In the genomic region with DNA sequence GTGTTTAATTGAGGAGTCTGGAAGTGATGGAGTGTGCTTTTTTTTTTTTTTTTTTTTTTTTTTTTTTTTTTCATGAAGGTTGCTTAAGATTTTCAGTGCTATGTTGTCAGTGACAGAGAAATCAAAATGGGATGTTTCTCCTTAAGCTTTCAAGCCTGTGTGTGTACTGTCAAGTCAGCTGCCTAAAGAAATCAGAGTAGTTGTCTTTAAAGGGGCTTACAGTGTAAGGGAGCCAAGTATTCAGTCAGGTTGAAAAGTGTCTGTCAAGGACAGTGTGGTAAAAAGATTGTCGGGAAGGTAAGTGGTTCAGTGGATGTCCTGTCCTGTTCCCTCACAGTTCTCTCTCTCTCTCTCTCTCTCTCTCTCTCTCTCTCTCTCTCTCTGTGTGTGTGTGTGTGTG, we compare ENCODE assay signal across 37 mouse cellular contexts. TPM values are rescaled to one million over a fixed set of nuclear protein-coding genes. Genes with fewer than 3 reads are reported as not detected.
DNase-seq lines count a peak whose midpoint lies in the region; ATAC-seq and TF ChIP-seq lines count a peak whose summit lies in the region.
"Had no signal": no experiment of that assay in that cellular context is flagged by ENCODE, and none has a peak within 500 bp of the region (broad histone marks: within the 10 kb centered on the region; RNA-seq: fewer than 3 reads in every experiment).

No protein-coding gene starts in this region.

- H3K9me3 ChIP-seq in hindbrain, postnatal 0 days (ENCODE audit: low read length) = no peaks in the 10 kb centered on the region
- no peaks in the 10 kb centered on the region for H3K9me3 ChIP-seq in hindbrain, embryonic 10.5 days
- H3K9me3 ChIP-seq in ES-Bruce4 (replicated peaks; ENCODE audit: control insufficient read depth, insufficient read depth, low read length, poor library complexity, severe bottlenecking) = no peaks in the 10 kb centered on the region
- no peaks in the 10 kb centered on the region for H3K9me3 ChIP-seq in midbrain, postnatal 0 days (ENCODE audit: low read length)
- H3K9me3 ChIP-seq: embryonic facial prominence, embryonic 12.5 days; forebrain, embryonic 15.5 days; limb, embryonic 12.5 days; liver, embryonic 15.5 days; midbrain, embryonic 12.5 days; stomach, embryonic 15.5 days had no signal

- no peak overlapping the region for H3K27ac ChIP-seq in hindbrain, postnatal 0 days
- no peak overlapping the region for H3K27ac ChIP-seq in hindbrain, embryonic 10.5 days
- H3K27ac ChIP-seq in ES-Bruce4 (ENCODE audit: insufficient read depth, low read length) = peak overlapping the region; percentile 14; the same call in 1 of the 2 replicates
- H3K27ac ChIP-seq in cortical plate, adult 2 months (ENCODE audit: insufficient read depth, low read length) = no peak overlapping the region
- no peak overlapping the region for H3K27ac ChIP-seq in midbrain, postnatal 0 days (ENCODE audit: low read depth, low read length)
- H3K27ac ChIP-seq: embryonic facial prominence, embryonic 12.5 days; forebrain, embryonic 15.5 days; gastrocnemius, adult 2 months; heart, adult 2 months; left cerebral cortex, adult 2 months; limb, embryonic 12.5 days; liver, embryonic 15.5 days; midbrain, embryonic 12.5 days; stomach, embryonic 15.5 days had no signal

- H3K4me1 ChIP-seq in hindbrain, postnatal 0 days (ENCODE audit: insufficient read depth, low read length) = no peaks in the 10 kb centered on the region
- peaks cover 10% of the 10 kb centered on the region; the same call in 1 of the 2 replicates for H3K4me1 ChIP-seq in hindbrain, embryonic 10.5 days (replicated peaks)
- H3K4me1 ChIP-seq in ES-Bruce4 (ENCODE audit: control insufficient read depth, insufficient read depth, low read length) = peaks cover 5% of the 10 kb centered on the region
- H3K4me1 ChIP-seq in cortical plate, adult 2 months (ENCODE audit: control insufficient read depth, insufficient read depth, low read length) = no peaks in the 10 kb centered on the region; the same call in none of the 2 replicates
- H3K4me1 ChIP-seq in midbrain, postnatal 0 days (ENCODE audit: insufficient read depth, low read length) = peaks cover 4% of the 10 kb centered on the region; the same call in 1 of the 2 replicates
- H3K4me1 ChIP-seq: embryonic facial prominence, embryonic 12.5 days had no signal

- TF ChIP-seq CTCF in hindbrain, postnatal 0 days (IDR thresholded peaks at IDR 0.05; ENCODE audit: low read depth) = no peak
- no peak for TF ChIP-seq CTCF in ES-Bruce4 (IDR thresholded peaks at IDR 0.05; ENCODE audit: low read depth, low read length)
- no peak for TF ChIP-seq CTCF in cortical plate, adult 2 months (IDR thresholded peaks at IDR 0.05; ENCODE audit: extremely low read depth, insufficient read depth, low read length)
- no peak for TF ChIP-seq CTCF in midbrain, postnatal 0 days (IDR thresholded peaks at IDR 0.05)

- H3K4me3 ChIP-seq in hindbrain, postnatal 0 days (ENCODE audit: low read length) = no peak overlapping the region
- no peak overlapping the region for H3K4me3 ChIP-seq in hindbrain, embryonic 10.5 days
- H3K4me3 ChIP-seq in ES-Bruce4 (ENCODE audit: low read depth, low read length) = no peak overlapping the region
- H3K4me3 ChIP-seq in cortical plate, adult 2 months (ENCODE audit: insufficient read depth, low read length) = peak overlapping the region; percentile 18; the same call in 1 of the 2 replicates
- peak overlapping the region; percentile 91; the same call in 1 of the 2 replicates for H3K4me3 ChIP-seq in midbrain, postnatal 0 days (ENCODE audit: low read depth, low read length)
- H3K4me3 ChIP-seq: embryonic facial prominence, embryonic 12.5 days; forebrain, embryonic 15.5 days; gastrocnemius, adult 2 months; heart, adult 2 months; limb, embryonic 12.5 days; liver, embryonic 15.5 days; midbrain, embryonic 12.5 days; myocyte; stomach, embryonic 15.5 days had no signal

- no peaks in the 10 kb centered on the region for H3K36me3 ChIP-seq in hindbrain, postnatal 0 days (ENCODE audit: insufficient read depth, low read length)
- no peaks in the 10 kb centered on the region for H3K36me3 ChIP-seq in hindbrain, embryonic 10.5 days
- no peaks in the 10 kb centered on the region; the same call in 1 of the 2 replicates for H3K36me3 ChIP-seq in ES-Bruce4 (ENCODE audit: control insufficient read depth, insufficient read depth, low read length, poor library complexity, severe bottlenecking)
- H3K36me3 ChIP-seq in midbrain, postnatal 0 days (ENCODE audit: insufficient read depth, low read length) = no peaks in the 10 kb centered on the region
- H3K36me3 ChIP-seq: embryonic facial prominence, embryonic 12.5 days; forebrain, embryonic 15.5 days; limb, embryonic 12.5 days; liver, embryonic 15.5 days; midbrain, embryonic 12.5 days; stomach, embryonic 15.5 days had no signal

- no peaks in the 10 kb centered on the region for H3K27me3 ChIP-seq in hindbrain, postnatal 0 days (ENCODE audit: insufficient read depth, low read length)
- peaks cover 14% of the 10 kb centered on the region for H3K27me3 ChIP-seq in hindbrain, embryonic 10.5 days (ENCODE audit: insufficient read depth, poor library complexity, severe bottlenecking)
- no peaks in the 10 kb centered on the region for H3K27me3 ChIP-seq in ES-Bruce4 (ENCODE audit: control insufficient read depth, insufficient read depth, low read length, poor library complexity, severe bottlenecking)
- H3K27me3 ChIP-seq in midbrain, postnatal 0 days (ENCODE audit: insufficient read depth, low read length) = no peaks in the 10 kb centered on the region
- H3K27me3 ChIP-seq: CH12.LX; stomach, embryonic 15.5 days had no signal

- 33% methylated on average over 1 of the region's 1 CpGs for WGBS in hindbrain, postnatal 0 days
- 74% methylated on average over 1 of the region's 1 CpGs for WGBS in hindbrain, embryonic 10.5 days
- WGBS in midbrain, postnatal 0 days = 40% methylated on average over 1 of the region's 1 CpGs

- no peak for ATAC-seq in hindbrain, postnatal 0 days
- no peak for ATAC-seq in midbrain, postnatal 0 days (ENCODE audit: low FRiP score)
- ATAC-seq: forebrain, embryonic 15.5 days; intestine, postnatal 0 days had no signal

- H3K9ac ChIP-seq in hindbrain, postnatal 0 days (replicated peaks; ENCODE audit: low read length) = no peak overlapping the region
- peak overlapping the region; percentile 99 for H3K9ac ChIP-seq in ES-Bruce4 (ENCODE audit: low read depth, poor library complexity, severe bottlenecking)
- H3K9ac ChIP-seq in midbrain, postnatal 0 days (replicated peaks; ENCODE audit: low read length, poor library complexity, severe bottlenecking) = no peak overlapping the region
- H3K9ac ChIP-seq: embryonic facial prominence, embryonic 12.5 days; forebrain, embryonic 15.5 days; limb, embryonic 12.5 days; liver, embryonic 15.5 days; lung, embryonic 14.5 days; midbrain, embryonic 12.5 days; stomach, embryonic 15.5 days had no signal

- DNase-seq in hindbrain, postnatal 0 days (ENCODE audit: low spot score) = no peak
- DNase-seq in hindbrain, embryonic 10.5 days (ENCODE audit: low spot score) = no peak
- no peak for DNase-seq in midbrain, postnatal 0 days (ENCODE audit: low spot score)
- DNase-seq in layer of hippocampus, adult 11-12 months (ENCODE audit: low spot score) = no peak
- no peak for DNase-seq in cerebellum, adult 18-20 months
- no peak for DNase-seq in heart, adult 9 months (ENCODE audit: low spot score in 2 of 2)
- DNase-seq: cerebellum, adult 8-10 months; cerebellum, postnatal 25 days; gastrocnemius, adult 2 months; heart, adult 2 months; heart, postnatal 14 days; kidney, adult 9 months; kidney, postnatal 10 days; lung, embryonic 14.5 days; lung, postnatal 14 days; right cerebral cortex, postnatal 25 days had no signal

- TF ChIP-seq EP300 in ES-Bruce4 (IDR thresholded peaks at IDR 0.05; ENCODE audit: insufficient read depth, low read depth, low read length) = no peak

- peak overlapping the region; percentile 76 for H3K4me2 ChIP-seq in hindbrain, postnatal 0 days (ENCODE audit: low read depth, low read length)
- H3K4me2 ChIP-seq in midbrain, postnatal 0 days (ENCODE audit: low read depth, low read length, poor library complexity, severe bottlenecking) = peak overlapping the region; percentile 68
- H3K4me2 ChIP-seq: embryonic facial prominence, embryonic 12.5 days; limb, embryonic 12.5 days; liver, embryonic 15.5 days; lung, embryonic 14.5 days; midbrain, embryonic 12.5 days; stomach, embryonic 15.5 days had no signal

- TF ChIP-seq POLR2A in ES-Bruce4 (IDR thresholded peaks at IDR 0.05; ENCODE audit: insufficient read depth, low read length) = no peak
- no peak for TF ChIP-seq POLR2A in cortical plate, adult 2 months (IDR thresholded peaks at IDR 0.05; ENCODE audit: extremely low read depth, insufficient read depth, low read length)

RNA-seq across cellular contexts. Expression of gene Fam169a, which starts 6.4 kb away (rescaled TPM):
- total RNA-seq in hindbrain, postnatal 0 days (2014; rRNA removed) = 25.7 and 27.8 TPM in 2 replicates
- 22.3 and 24.8 TPM in 2 replicates for polyA plus RNA-seq in hindbrain, postnatal 0 days (2015; fragmentation: Nextera tagmentation; extraction: Ambion mirVana)
- polyA plus RNA-seq in hindbrain, embryonic 10.5 days (2016; fragmentation: Nextera tagmentation; extraction: Ambion mirVana) = 6.9 and 8.4 TPM in 2 replicates
- polyA plus RNA-seq in ES-Bruce4 (2011; ENCODE audit: insufficient read depth, insufficient read length, low read depth, missing spikeins) = 74.6 and 81.9 TPM in 2 replicates
- polyA plus RNA-seq in cortical plate, adult 2 months (2012; rRNA removed) = 20.1 and 21.7 TPM in 2 replicates
- total RNA-seq in midbrain, postnatal 0 days (2014; rRNA removed) = 46.4 and 48.8 TPM in 2 replicates
- 28.8 and 29.9 TPM in 2 replicates for polyA plus RNA-seq in midbrain, postnatal 0 days (2015; fragmentation: Nextera tagmentation; extraction: Ambion mirVana)
- total RNA-seq: gastrocnemius, adult 2 months; gastrocnemius, postnatal 4 days had no signal
- polyA plus RNA-seq: liver, adult 2 months had no signal

RNA-seq across cellular contexts. Expression of gene Gm6169, which starts 25.5 kb away (rescaled TPM):
- 0.37 TPM in 1 of 2 replicates, not detected in the other for total RNA-seq in hindbrain, postnatal 0 days (2014; rRNA removed)
- 0.57 and 1.3 TPM in 2 replicates for polyA plus RNA-seq in hindbrain, postnatal 0 days (2015; fragmentation: Nextera tagmentation; extraction: Ambion mirVana)
- polyA plus RNA-seq in hindbrain, embryonic 10.5 days (2016; fragmentation: Nextera tagmentation; extraction: Ambion mirVana) = 0.62 and 0.75 TPM in 2 replicates
- 165 and 181 TPM in 2 replicates for polyA plus RNA-seq in ES-Bruce4 (2011; ENCODE audit: insufficient read depth, insufficient read length, low read depth, missing spikeins)
- polyA plus RNA-seq in cortical plate, adult 2 months (2012; rRNA removed) = 0.56 and 0.59 TPM in 2 replicates
- not detected in 2 replicates for total RNA-seq in midbrain, postnatal 0 days (2014; rRNA removed)
- polyA plus RNA-seq in midbrain, postnatal 0 days (2015; fragmentation: Nextera tagmentation; extraction: Ambion mirVana) = 0.58 and 0.89 TPM in 2 replicates
- total RNA-seq: liver, adult 2 months had no signal
- polyA plus RNA-seq: liver, adult 2 months had no signal

RNA-seq across cellular contexts. Expression of gene 1700029F12Rik, which starts 39.3 kb away (rescaled TPM):
- not detected in 2 replicates for total RNA-seq in hindbrain, postnatal 0 days (2014; rRNA removed)
- not detected in 2 replicates for polyA plus RNA-seq in hindbrain, postnatal 0 days (2015; fragmentation: Nextera tagmentation; extraction: Ambion mirVana)
- not detected in 2 replicates for polyA plus RNA-seq in hindbrain, embryonic 10.5 days (2016; fragmentation: Nextera tagmentation; extraction: Ambion mirVana)
- not detected in 2 replicates for polyA plus RNA-seq in ES-Bruce4 (2011; ENCODE audit: insufficient read depth, insufficient read length, low read depth, missing spikeins)
- not detected in 2 replicates for polyA plus RNA-seq in cortical plate, adult 2 months (2012; rRNA removed)
- not detected in 2 replicates for total RNA-seq in midbrain, postnatal 0 days (2014; rRNA removed)
- polyA plus RNA-seq in midbrain, postnatal 0 days (2015; fragmentation: Nextera tagmentation; extraction: Ambion mirVana) = not detected in 2 replicates
- total RNA-seq: adrenal gland, adult 18-20 months; CH12.LX; gastrocnemius, adult 2 months; gastrocnemius, postnatal 4 days; heart, adult 2 months; heart, postnatal 14 days; layer of hippocampus, adult 18-20 months; layer of hippocampus, postnatal 10 days; left cerebral cortex, adult 2 months; left cerebral cortex, postnatal 25 days; liver, adult 2 months; neutrophil, adult 5-6 weeks had no signal
- polyA plus RNA-seq: C2C12; embryonic facial prominence, embryonic 12.5 days; forebrain, embryonic 15.5 days; heart, embryonic 14.5 days; intestine, postnatal 0 days; limb, embryonic 12.5 days; liver, adult 2 months; liver, embryonic 15.5 days; lung, embryonic 14.5 days; midbrain, embryonic 12.5 days; myocyte; stomach, embryonic 15.5 days had no signal

Comparison
In these comparisons a context has a peak if more than half of its experiments do, and no peak if none do; other contexts are left out.
1. H3K4me3 ChIP-seq: peak in cortical plate, adult 2 months (single experiment) and midbrain, postnatal 0 days (single experiment); none in hindbrain, postnatal 0 days (single experiment), hindbrain, embryonic 10.5 days (single experiment) and ES-Bruce4 (single experiment).
2. RNA of gene Gm6169, which starts 25.5 kb away (polyA plus RNA-seq): 165 to 181 TPM in ES-Bruce4; 0.57 to 1.3 TPM in hindbrain, postnatal 0 days, 0.58 to 0.89 TPM in midbrain, postnatal 0 days, 0.62 to 0.75 TPM in hindbrain, embryonic 10.5 days and 0.56 to 0.59 TPM in cortical plate, adult 2 months; every median in the first group is over 10 times any median in the second.